Mouse (Mus musculus): ENCODE data around the gene Doc2a.

DNA sequence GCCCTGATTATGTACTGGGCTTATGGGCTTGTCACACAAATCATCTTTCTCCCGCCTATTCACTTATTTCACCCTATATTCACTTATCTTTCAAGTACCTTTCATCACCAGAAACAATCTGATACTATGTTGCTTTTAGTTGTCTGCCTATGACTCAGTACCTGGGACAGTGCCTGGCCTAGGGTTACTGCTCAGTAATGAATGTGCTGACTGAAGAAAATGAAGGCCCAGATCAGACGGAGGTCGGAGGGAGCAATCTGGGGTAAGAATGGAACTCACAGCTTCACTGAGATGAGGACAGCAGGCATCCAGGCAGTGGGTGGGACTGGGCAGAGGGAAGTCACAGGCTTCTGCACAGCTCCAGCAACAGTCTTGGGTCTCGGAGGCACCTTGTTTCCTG, 39.8 kb upstream of the Doc2a start:
- TF ChIP-seq CTCF (IDR thresholded peaks at IDR 0.05; ENCODE audit: low read depth) (no peak), EP300 (IDR thresholded peaks at IDR 0.05; ENCODE audit: low read depth) (no peak)

Data from liver, embryonic 14.5 days (tissue).